Mouse (Mus musculus): ENCODE results near the gene Gm13693. TPM values are rescaled to one million over a fixed set of nuclear protein-coding genes. Genes with fewer than 3 reads are reported as not detected.

Gm13693 gene
- polyA plus RNA-seq (2015; fragmentation: Illumina TruSeq; extraction: RNeasy Lipid Tissue Mini Kit (QIAGEN cat#74804); ENCODE audit: low read depth, low replicate concordance) = not detected

GRCm38 (mm10) chr2:83961203-83961602 is at the start of gene Gm13693:
Gene Gm13693, plus strand, starts transcription at chr2:83961503.

GRCm38 (mm10) chr2:83940931-83941361 is 20.4 kb upstream of the Gm13693 start, which contains the start of gene Zswim2:
Gene Zswim2, minus strand, starts transcription at chr2:83941228.

GRCm38 (mm10) chr2:83955393-83955792 is 5.9 kb upstream of the Gm13693 start, which contains the start of gene Gm13698:
Gene Gm13698, plus strand, starts transcription at chr2:83955693.

GRCm38 (mm10) chr2:83967013-83967412 is 5.7 kb downstream of the Gm13693 start, which contains the start of gene Gm13695:
Gene Gm13695, plus strand, starts transcription at chr2:83967313.

GRCm38 (mm10) chr2:83972823-83973222 is 11.5 kb downstream of the Gm13693 start, which contains the start of gene Gm13696:
Gene Gm13696, plus strand, starts transcription at chr2:83973123.

GRCm38 (mm10) chr2:83978633-83979032 is 17.3 kb downstream of the Gm13693 start, which contains the start of gene Gm13694:
Gene Gm13694, plus strand, starts transcription at chr2:83978933.

GRCm38 (mm10) chr2:83984443-83984842 is 23.1 kb downstream of the Gm13693 start, which contains the start of gene Gm13697:
Gene Gm13697, plus strand, starts transcription at chr2:83984743.

GRCm38 (mm10) chr2:83990253-83990652 is 28.9 kb downstream of the Gm13693 start, which contains the start of gene Gm13691:
Gene Gm13691, plus strand, starts transcription at chr2:83990553.

Other genes starting within 250 kb of the Gm13693 start
- gene Itgav, start 237.1 kb upstream of the Gm13693 start, polyA plus RNA-seq (2015; fragmentation: Illumina TruSeq; extraction: RNeasy Lipid Tissue Mini Kit (QIAGEN cat#74804); ENCODE audit: low read depth, low replicate concordance) = 46.4 TPM
- gene Fam171b, start 148.9 kb upstream of the Gm13693 start, polyA plus RNA-seq (2015; fragmentation: Illumina TruSeq; extraction: RNeasy Lipid Tissue Mini Kit (QIAGEN cat#74804); ENCODE audit: low read depth, low replicate concordance) = 170 TPM
- gene Zswim2, start 20.3 kb upstream of the Gm13693 start, polyA plus RNA-seq (2015; fragmentation: Illumina TruSeq; extraction: RNeasy Lipid Tissue Mini Kit (QIAGEN cat#74804); ENCODE audit: low read depth, low replicate concordance) = not detected
- gene Gm13698, start 5.8 kb upstream of the Gm13693 start, polyA plus RNA-seq (2015; fragmentation: Illumina TruSeq; extraction: RNeasy Lipid Tissue Mini Kit (QIAGEN cat#74804); ENCODE audit: low read depth, low replicate concordance) = not detected
- gene Gm13695, start 5.8 kb downstream of the Gm13693 start, polyA plus RNA-seq (2015; fragmentation: Illumina TruSeq; extraction: RNeasy Lipid Tissue Mini Kit (QIAGEN cat#74804); ENCODE audit: low read depth, low replicate concordance) = not detected
- gene Gm13696, start 11.6 kb downstream of the Gm13693 start, polyA plus RNA-seq (2015; fragmentation: Illumina TruSeq; extraction: RNeasy Lipid Tissue Mini Kit (QIAGEN cat#74804); ENCODE audit: low read depth, low replicate concordance) = not detected
- not detected for gene Gm13694, start 17.4 kb downstream of the Gm13693 start, polyA plus RNA-seq (2015; fragmentation: Illumina TruSeq; extraction: RNeasy Lipid Tissue Mini Kit (QIAGEN cat#74804); ENCODE audit: low read depth, low replicate concordance)
- not detected for gene Gm13697, start 23.2 kb downstream of the Gm13693 start, polyA plus RNA-seq (2015; fragmentation: Illumina TruSeq; extraction: RNeasy Lipid Tissue Mini Kit (QIAGEN cat#74804); ENCODE audit: low read depth, low replicate concordance)
- gene Gm13691, start 29.1 kb downstream of the Gm13693 start, polyA plus RNA-seq (2015; fragmentation: Illumina TruSeq; extraction: RNeasy Lipid Tissue Mini Kit (QIAGEN cat#74804); ENCODE audit: low read depth, low replicate concordance) = not detected

Data from brain, adult 10 weeks (tissue).